Mouse (Mus musculus): ENCODE measurements at regions not wholly inside any gene's neighbourhood (a gene's known extent, or its start where the extent isn't known, plus 50 kb on each side); places are given as distances from the start of the nearest gene placed in this dataset.

GRCm38 (mm10) chr1:167915578-167916275 lies 226.7 kb downstream of the Lmx1a start:
- TF ChIP-seq CTCF (IDR thresholded peaks at IDR 0.05; ENCODE audit: control insufficient read depth, insufficient read depth, insufficient replicate concordance, low read depth, low read length) (no peak), POLR2A (IDR thresholded peaks at IDR 0.05; ENCODE audit: control insufficient read depth, low read depth, low read length) (no peak)
